Mouse (Mus musculus) heart, postnatal 0 days (tissue): Measurements from ENCODE around the gene Arhgap23. TPM values are rescaled to one million over a fixed set of nuclear protein-coding genes. Genes with fewer than 3 reads are reported as not detected.
A peak's percentile ranks its signal among the peaks of the same experiment; 100 is the strongest.

Experiments used
- ATAC-seq: fragments of 200-750 bp; cut with Nextera tagmentation; 2 replicates; pipeline ENCODE4 v1.8.0; 2017; ENCODE audit warnings: low read depth, moderate number of reproducible peaks, moderate library complexity; ENCODE audit not compliant: insufficient read depth
- DNase-seq: peaks from one replicate; pipeline ENCODE4 v3.0.0-alpha.2; 2016; ENCODE audit warnings: low spot score
- H3K27ac ChIP-seq: fragments of 300-500 bp; sonication (generic); 2 replicates; pipeline ENCODE4 v1.5.1; 2014; ENCODE audit warnings: low read depth, mild to moderate bottlenecking
- H3K27me3 ChIP-seq: fragments of 300-500 bp; sonication (generic); 2 replicates; pipeline ENCODE4 v1.6.1; 2014; ENCODE audit warnings: low read length, mixed read lengths; ENCODE audit not compliant: control insufficient read depth, insufficient read depth
- H3K36me3 ChIP-seq: fragments of 300-500 bp; sonication (generic); replicated peaks from 2 replicates; pipeline ENCODE4 v1.6.1; 2014; ENCODE audit warnings: low read length, mixed read lengths; ENCODE audit not compliant: control insufficient read depth, insufficient read depth
- H3K4me1 ChIP-seq: fragments of 300-500 bp; sonication (generic); 2 replicates; pipeline ENCODE4 v1.6.1; 2014; ENCODE audit warnings: antibody characterized with exemption; ENCODE audit not compliant: control insufficient read depth, insufficient read depth
- H3K4me2 ChIP-seq: fragments of 300-500 bp; sonication (generic); 2 replicates; pipeline ENCODE4 v1.6.1; 2014; ENCODE audit warnings: low read depth, mild to moderate bottlenecking, low read length, moderate library complexity
- H3K4me3 ChIP-seq: fragments of 300-500 bp; sonication (generic); 2 replicates; pipeline ENCODE4 v1.5.1; 2014; ENCODE audit warnings: low read depth, low read length
- H3K9ac ChIP-seq: fragments of 300-500 bp; sonication (generic); replicated peaks from 2 replicates; pipeline ENCODE4 v1.6.1; 2014; ENCODE audit warnings: low read depth, low read length, mixed read lengths
- H3K9me3 ChIP-seq: fragments of 300-500 bp; sonication (generic); replicated peaks from 2 replicates; pipeline ENCODE4 v1.6.1; 2016; ENCODE audit warnings: low read length; ENCODE audit not compliant: control insufficient read depth
- CTCF ChIP-seq: IDR thresholded peaks from 2 replicates; pipeline ENCODE4 v1.5.1; 2016; ENCODE audit warnings: antibody characterized with exemption, control low read depth, low read depth
- EP300 ChIP-seq: IDR thresholded peaks from 2 replicates; pipeline ENCODE4 v1.6.1; 2016; ENCODE audit warnings: antibody characterized with exemption, low read depth
- WGBS: fragments of 180-500 bp; shearing (Covaris S2); extraction: QIAGEN DNeasy Blood & Tissue Kit; methylation state at CpG from one replicate; pipeline ENCODE4 v1.1.7; 2014; 5-methylcytosine and 5-hydroxymethylcytosine counted together
- polyA plus RNA-seq: library from polyadenylated mRNA; unstranded; fragments of >200 nt; fragmentation: Nextera tagmentation; extraction: Ambion mirVana; gene quantifications from 2 replicates; pipeline ENCODE4 v1.2.1, GENCODE M21; 2015
- total RNA-seq: library from RNA; depleted of rRNA; stranded (reverse); fragments of >200 nt; gene quantifications from 2 replicates; pipeline ENCODE4 v1.2.3, GENCODE M21; 2014; ENCODE audit warnings: low replicate concordance

The Arhgap23 gene
- total and polyA plus RNA-seq, 2 experiments from 2014 or later, result 3.8 to 44.0 TPM

- peak overlapping the region; percentile 79 for H3K27ac ChIP-seq
- H3K27me3 ChIP-seq, result no peaks in the 10 kb centered on the region
- H3K9me3 ChIP-seq, result no peaks in the 10 kb centered on the region
- DNase-seq (no peak), ATAC-seq (no peak)
- H3K4me1 ChIP-seq, result peaks cover 11% of the 10 kb centered on the region; the same call in 1 of the 2 replicates
- no peak overlapping the region; the same call in 1 of the 2 replicates for H3K9ac ChIP-seq
- no peaks in the 10 kb centered on the region for H3K36me3 ChIP-seq
- no peak overlapping the region; the same call in 1 of the 2 replicates for H3K4me2 ChIP-seq
- 47% methylated on average over 10 of the region's 10 CpGs for WGBS
- TF ChIP-seq CTCF (no peak), EP300 (no peak)
- H3K4me3 ChIP-seq, result no peak overlapping the region
These were observed 2.5 kb upstream of the Arhgap23 start for GRCm38 (mm10) chr11:97412808-97413347.

- H3K27me3 ChIP-seq, result no peaks in the 10 kb centered on the region
- H3K4me3 ChIP-seq, result peak overlapping the region; percentile 95
- no peaks in the 10 kb centered on the region for H3K36me3 ChIP-seq
- H3K27ac ChIP-seq, result peak overlapping the region; percentile 95
- H3K9me3 ChIP-seq, result no peaks in the 10 kb centered on the region
- ATAC-seq (peak; percentile 49), DNase-seq (no peak)
- peak overlapping the region; percentile 93 for H3K4me2 ChIP-seq
- 2% methylated on average over 42 of the region's 49 CpGs for WGBS
- peaks cover 18% of the 10 kb centered on the region for H3K4me1 ChIP-seq
- TF ChIP-seq EP300 (no peak; the same call in 1 of the 2 replicates), CTCF (no peak)
- peak overlapping the region; percentile 96 for H3K9ac ChIP-seq
These were observed 641 bp downstream of the Arhgap23 start for GRCm38 (mm10) chr11:97415712-97416636.

DNA sequence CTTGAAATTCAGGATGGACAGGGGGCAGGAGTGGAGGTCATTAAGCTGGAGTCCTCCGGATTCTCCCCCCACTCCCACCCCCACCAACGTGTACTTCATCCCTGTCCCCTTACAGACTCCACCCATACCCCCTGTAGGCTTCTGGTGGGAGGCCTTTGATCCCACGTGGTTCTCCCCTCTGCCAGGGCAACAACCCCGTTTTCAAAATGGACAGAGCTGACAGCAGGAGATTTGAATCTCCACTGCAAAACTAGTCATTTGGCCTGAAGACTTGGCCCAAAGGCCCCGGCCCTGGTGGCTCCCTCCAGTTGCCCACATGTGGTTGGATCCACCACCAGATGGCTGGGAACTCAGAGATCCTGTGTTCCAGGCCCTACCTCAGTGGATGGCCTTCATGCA lies 1.3 kb downstream of the Arhgap23 start:
- WGBS, result 8% methylated on average over 5 of the region's 5 CpGs
- no peaks in the 10 kb centered on the region for H3K27me3 ChIP-seq
- TF ChIP-seq CTCF, result no peak
- no peak for TF ChIP-seq EP300
- H3K9ac ChIP-seq, result peak overlapping the region; percentile 96
- peak overlapping the region; percentile 93 for H3K4me2 ChIP-seq
- DNase-seq, result no peak
- no peaks in the 10 kb centered on the region for H3K9me3 ChIP-seq
- H3K4me3 ChIP-seq, result peak overlapping the region; percentile 95
- no peaks in the 10 kb centered on the region for H3K36me3 ChIP-seq
- ATAC-seq, result no peak
- peak overlapping the region; percentile 95 for H3K27ac ChIP-seq
- H3K4me1 ChIP-seq, result peaks cover 18% of the 10 kb centered on the region

- ATAC-seq (no peak), DNase-seq (no peak)
- no peak overlapping the region for H3K4me3 ChIP-seq
- H3K9ac ChIP-seq, result no peak overlapping the region
- no peaks in the 10 kb centered on the region for H3K27me3 ChIP-seq
- no peaks in the 10 kb centered on the region for H3K36me3 ChIP-seq
- TF ChIP-seq EP300 (no peak), CTCF (no peak)
- WGBS, result 80% methylated on average over 14 of the region's 14 CpGs
- H3K27ac ChIP-seq, result peak overlapping the region; percentile 32; the same call in 1 of the 2 replicates
- H3K4me1 ChIP-seq, result peaks cover 25% of the 10 kb centered on the region
- no peak overlapping the region for H3K4me2 ChIP-seq
- H3K9me3 ChIP-seq, result no peaks in the 10 kb centered on the region
These were observed 3.7 kb downstream of the Arhgap23 start for GRCm38 (mm10) chr11:97418834-97419539.

- H3K4me1 ChIP-seq, result peaks cover 31% of the 10 kb centered on the region
These were observed 4.2 kb downstream of the Arhgap23 start for GRCm38 (mm10) chr11:97419540-97419900.

More at GRCm38 (mm10) chr11:97419540-97419900, 4.2 kb downstream of the Arhgap23 start:
- Histone ChIP-seq H3K4me2 (no peak overlapping the region), H3K36me3 (no peaks in the 10 kb centered on the region), H3K4me3 (no peak overlapping the region), H3K27me3 (no peaks in the 10 kb centered on the region), H3K27ac (peak overlapping the region; percentile 32; the same call in 1 of the 2 replicates), H3K9me3 (no peaks in the 10 kb centered on the region), H3K9ac (no peak overlapping the region)
- no peak for ATAC-seq
- no peak for DNase-seq
- TF ChIP-seq EP300 (no peak), CTCF (no peak)
- 42% methylated on average over 5 of the region's 5 CpGs for WGBS
